Mouse (Mus musculus) liver, embryonic 14.5 days (tissue): Measurements from ENCODE around the gene Abtb2.

ENCODE experiments used
- CTCF ChIP-seq: IDR thresholded peaks from 2 replicates; pipeline ENCODE4 v1.5.1; 2016; ENCODE audit warnings: antibody characterized with exemption, low read depth, control low read depth
- EP300 ChIP-seq: IDR thresholded peaks from 2 replicates; pipeline ENCODE4 v1.6.1; 2016; ENCODE audit warnings: antibody characterized with exemption, low read depth

DNA sequence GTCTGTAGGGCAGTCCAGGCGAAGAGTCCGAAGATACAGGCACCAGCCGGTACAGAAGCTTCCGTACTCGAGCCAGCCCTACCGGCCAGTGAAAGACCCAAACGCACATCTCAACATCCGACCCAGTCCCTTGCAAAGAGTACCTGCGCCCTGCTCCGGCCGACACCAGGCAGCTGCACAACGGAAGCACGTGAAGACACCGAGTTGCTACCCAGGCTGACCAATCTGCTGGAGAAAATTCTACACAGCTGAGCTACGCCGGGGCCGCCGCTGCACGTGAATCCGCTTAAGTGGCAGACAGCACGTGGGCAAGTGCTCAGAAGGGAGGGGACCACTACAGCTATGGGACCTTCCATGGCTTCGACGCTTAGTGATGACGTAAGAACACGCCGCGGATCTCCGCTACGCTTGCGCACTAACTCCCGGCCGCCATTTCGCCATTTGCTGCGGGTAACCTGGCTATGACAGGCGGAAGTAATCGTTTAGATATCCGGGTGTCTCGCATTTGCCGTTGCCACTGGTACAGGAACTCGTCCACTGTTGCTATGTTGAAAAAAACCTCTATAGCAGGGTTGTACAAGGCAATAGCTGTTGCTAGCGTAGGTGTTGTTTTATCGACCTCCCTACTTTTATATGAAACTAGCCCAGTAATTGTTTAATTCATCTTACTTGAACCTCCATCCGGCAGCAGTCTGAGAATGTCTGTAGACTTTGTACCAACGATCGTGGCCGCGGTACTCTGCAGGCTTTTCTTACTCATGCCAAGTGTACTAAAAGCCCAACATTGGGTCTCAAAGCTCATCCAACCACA is 195.0 kb downstream of the Abtb2 start, which contains the start of gene Nat10:
- TF ChIP-seq CTCF (no peak; the same call in 1 of the 2 replicates), EP300 (peak; percentile 47; the same call in 1 of the 2 replicates)
